Mouse (Mus musculus) cerebellum, adult 18-20 months (tissue): ENCODE results near the gene Polr1d.

Source experiments
- DNase-seq, 2 experiments: peaks; one replicate each; pipeline ENCODE4 v3.0.0; 2021

The Polr1d gene

GRCm38 (mm10) chr5:147076799-147077165, at the start of gene Polr1d:
Gene Polr1d, plus strand, starts transcription at chr5:147077050.
- DNase-seq = no peak

- no peak for DNase-seq
Observed at GRCm38 (mm10) chr5:147031281-147031680, 45.6 kb upstream of the Polr1d start.

- no peak for DNase-seq
Observed at GRCm38 (mm10) chr5:147033155-147033554, 43.7 kb upstream of the Polr1d start.

GRCm38 (mm10) chr5:147034283-147034682, 42.6 kb upstream of the Polr1d start:
- no peak for DNase-seq

GRCm38 (mm10) chr5:147035301-147035700, 41.5 kb upstream of the Polr1d start:
- no peak for DNase-seq

GRCm38 (mm10) chr5:147036028-147036427, 40.8 kb upstream of the Polr1d start:
- no peak for DNase-seq

- no peak for DNase-seq
Observed at GRCm38 (mm10) chr5:147036661-147037060, 40.2 kb upstream of the Polr1d start.

GRCm38 (mm10) chr5:147037601-147038000, 39.2 kb upstream of the Polr1d start:
- no peak for DNase-seq

GRCm38 (mm10) chr5:147039394-147039793, 37.5 kb upstream of the Polr1d start:
- DNase-seq = no peak

GRCm38 (mm10) chr5:147041965-147042937, 34.6 kb upstream of the Polr1d start:
- DNase-seq = no peak

GRCm38 (mm10) chr5:147043240-147043844, 33.5 kb upstream of the Polr1d start:
- no peak for DNase-seq

- DNase-seq = no peak
Observed at GRCm38 (mm10) chr5:147045311-147045710, 31.5 kb upstream of the Polr1d start.

- no peak for DNase-seq
Observed at GRCm38 (mm10) chr5:147045929-147046328, 30.9 kb upstream of the Polr1d start.

GRCm38 (mm10) chr5:147049544-147050209, 27.2 kb upstream of the Polr1d start:
- no peak for DNase-seq

- DNase-seq = no peak
Observed at GRCm38 (mm10) chr5:147050816-147051499, 25.9 kb upstream of the Polr1d start.

- DNase-seq = peak in 1 of 2 experiments; percentile 56
Observed at GRCm38 (mm10) chr5:147051500-147052308, 25.1 kb upstream of the Polr1d start.

GRCm38 (mm10) chr5:147052309-147052558, 24.6 kb upstream of the Polr1d start:
- DNase-seq = no peak

- no peak for DNase-seq
Observed at GRCm38 (mm10) chr5:147053071-147053470, 23.8 kb upstream of the Polr1d start.

- no peak for DNase-seq
Observed at GRCm38 (mm10) chr5:147053481-147053880, 23.4 kb upstream of the Polr1d start.

GRCm38 (mm10) chr5:147054328-147054727, 22.5 kb upstream of the Polr1d start:
- DNase-seq = no peak

- no peak for DNase-seq
Observed at GRCm38 (mm10) chr5:147054747-147055270, 22.0 kb upstream of the Polr1d start.
